Mouse (Mus musculus): ENCODE data around the gene Ccdc78.
"Not testable (repeated sequence)": the region's sequence is repeated elsewhere in the genome, so short reads cannot be mapped to it uniquely, and the experiment has no call there.

The Ccdc78 gene

GRCm38 (mm10) chr17:25783086-25783485 is 3.3 kb upstream of the Ccdc78 start:
- no peak for DNase-seq (ENCODE audit: extremely low spot score)

- DNase-seq (ENCODE audit: extremely low spot score): no peak
Observed at GRCm38 (mm10) chr17:25783861-25784574, 2.4 kb upstream of the Ccdc78 start.

- peak; percentile 97 for DNase-seq (ENCODE audit: extremely low spot score)
Observed at GRCm38 (mm10) chr17:25785281-25785745, 1.1 kb upstream of the Ccdc78 start, which contains the start of gene Haghl. Haghl (minus strand) TSS chr17:25785673.

GRCm38 (mm10) chr17:25786781-25787504 is 563 bp downstream of the Ccdc78 start:
- DNase-seq (ENCODE audit: extremely low spot score): no peak

GRCm38 (mm10) chr17:25791320-25791842 is 5.0 kb downstream of the Ccdc78 start:
- no peak for DNase-seq (ENCODE audit: extremely low spot score)

- DNase-seq (ENCODE audit: extremely low spot score): peak; percentile 90
Observed at GRCm38 (mm10) chr17:25791843-25792527, 5.6 kb downstream of the Ccdc78 start.

- DNase-seq (ENCODE audit: extremely low spot score): peak; percentile 77
Observed at GRCm38 (mm10) chr17:25792615-25793014, 6.2 kb downstream of the Ccdc78 start, which contains the start of gene Fam173a. Fam173a (minus strand) TSS chr17:25792901.

- DNase-seq (ENCODE audit: extremely low spot score): peak; percentile 39
Observed at GRCm38 (mm10) chr17:25794197-25794596, 7.8 kb downstream of the Ccdc78 start.

GRCm38 (mm10) chr17:25794998-25795397 is 8.6 kb downstream of the Ccdc78 start:
- DNase-seq (ENCODE audit: extremely low spot score): no peak

- peak; percentile 95 for DNase-seq (ENCODE audit: extremely low spot score)
Observed at GRCm38 (mm10) chr17:25795609-25796092, 9.3 kb downstream of the Ccdc78 start, which contains the start of gene AC134908.4. AC134908.4 (minus strand) TSS chr17:25795659.

GRCm38 (mm10) chr17:25796211-25796771 is 9.9 kb downstream of the Ccdc78 start:
- DNase-seq (ENCODE audit: extremely low spot score): no peak

GRCm38 (mm10) chr17:25796951-25797369 is 10.6 kb downstream of the Ccdc78 start, which contains the start of gene Metrn:
Metrn (minus strand) TSS chr17:25797136.
- DNase-seq (ENCODE audit: extremely low spot score): peak; percentile 94

- peak; percentile 74 for DNase-seq (ENCODE audit: extremely low spot score)
Observed at GRCm38 (mm10) chr17:25801029-25801428, 14.6 kb downstream of the Ccdc78 start.

GRCm38 (mm10) chr17:25802825-25803517 is 16.6 kb downstream of the Ccdc78 start:
- peak; percentile 77 for DNase-seq (ENCODE audit: extremely low spot score)

- DNase-seq (ENCODE audit: extremely low spot score): no peak
Observed at GRCm38 (mm10) chr17:25806507-25806906, 20.1 kb downstream of the Ccdc78 start.

- DNase-seq (ENCODE audit: extremely low spot score): not testable (repeated sequence)
Observed at GRCm38 (mm10) chr17:25807452-25807851, 21.1 kb downstream of the Ccdc78 start.

GRCm38 (mm10) chr17:25808028-25808427 is 21.6 kb downstream of the Ccdc78 start:
- DNase-seq (ENCODE audit: extremely low spot score): no peak

GRCm38 (mm10) chr17:25808789-25809605 is 22.6 kb downstream of the Ccdc78 start, which contains the start of gene Fbxl16:
Fbxl16 (plus strand) TSS chr17:25809085.
- peak; percentile 79 for DNase-seq (ENCODE audit: extremely low spot score)

- DNase-seq (ENCODE audit: extremely low spot score): peak; percentile 29
Observed at GRCm38 (mm10) chr17:25809606-25810340, 23.4 kb downstream of the Ccdc78 start.
